Mouse (Mus musculus) frontal cortex, adult (tissue): ENCODE results near the gene Pip4k2b.
A peak's percentile ranks its signal among the peaks of the same experiment; 100 is the strongest.
"Not testable (repeated sequence)": the region's sequence is repeated elsewhere in the genome, so short reads cannot be mapped to it uniquely, and the experiment has no call there.

ENCODE experiments used
- ATAC-seq: cut with Nextera tagmentation; 2 replicates; pipeline ENCODE4 v1.9.2; 2017; ENCODE audit warnings: mild to moderate bottlenecking, moderate library complexity, mixed read lengths; ENCODE audit not compliant: low TSS enrichment

The Pip4k2b gene

GRCm38 (mm10) chr11:97714784-97715760, 29.4 kb downstream of the Pip4k2b start:
- peak; percentile 28; the same call in 1 of the 2 replicates for ATAC-seq

GRCm38 (mm10) chr11:97714356-97714755, 30.1 kb downstream of the Pip4k2b start:
- ATAC-seq = no peak

- ATAC-seq = no peak; the same call in 1 of the 2 replicates
Observed at GRCm38 (mm10) chr11:97713896-97714295, 30.6 kb downstream of the Pip4k2b start.

GRCm38 (mm10) chr11:97712286-97712685, 32.2 kb downstream of the Pip4k2b start:
- no peak for ATAC-seq

GRCm38 (mm10) chr11:97711200-97711900, 33.2 kb downstream of the Pip4k2b start:
- ATAC-seq = no peak

GRCm38 (mm10) chr11:97710067-97710466, 34.4 kb downstream of the Pip4k2b start:
- not testable (repeated sequence) for ATAC-seq

GRCm38 (mm10) chr11:97703039-97703826, 41.3 kb downstream of the Pip4k2b start, which contains the start of gene Psmb3:
Gene Psmb3, plus strand, starts transcription at chr11:97703399.
- ATAC-seq = peak; percentile 79

GRCm38 (mm10) chr11:97702393-97702745, 42.1 kb downstream of the Pip4k2b start:
- ATAC-seq = no peak

- ATAC-seq = no peak
Observed at GRCm38 (mm10) chr11:97701581-97702392, 42.7 kb downstream of the Pip4k2b start.

GRCm38 (mm10) chr11:97700746-97701580, 43.5 kb downstream of the Pip4k2b start:
- no peak for ATAC-seq

GRCm38 (mm10) chr11:97700003-97700745, 44.3 kb downstream of the Pip4k2b start, which contains the start of gene Pcgf2:
Gene Pcgf2, minus strand, starts transcription at chr11:97700497.
- peak; percentile 18; the same call in 1 of the 2 replicates for ATAC-seq

GRCm38 (mm10) chr11:97699626-97700002, 44.9 kb downstream of the Pip4k2b start:
- 0 out of 2 replicates have a peak, but pooled peaks have one; percentile 0 for ATAC-seq

GRCm38 (mm10) chr11:97698741-97699611, 45.5 kb downstream of the Pip4k2b start:
- no peak for ATAC-seq

GRCm38 (mm10) chr11:97697891-97698529, 46.5 kb downstream of the Pip4k2b start:
- no peak for ATAC-seq

- no peak for ATAC-seq
Observed at GRCm38 (mm10) chr11:97697199-97697890, 47.2 kb downstream of the Pip4k2b start.

GRCm38 (mm10) chr11:97696669-97697068, 47.8 kb downstream of the Pip4k2b start:
- no peak for ATAC-seq
